Mouse (Mus musculus) C2C12 (cell line): ENCODE results near the gene Gp1ba.

Experiments
- CTCF ChIP-seq: IDR thresholded peaks from one replicate; pipeline ENCODE4 v1.5.1; 2011; ENCODE audit not compliant: control insufficient read depth, insufficient read depth, insufficient read length
- FOSL1 ChIP-seq: IDR thresholded peaks from one replicate; pipeline ENCODE4 v1.8.0; 2011; ENCODE audit warnings: mild to moderate bottlenecking, low read length; ENCODE audit not compliant: poor library complexity, insufficient read depth, severe bottlenecking
- MYOD1 ChIP-seq: IDR thresholded peaks from one replicate; pipeline ENCODE4 v1.6.1; 2011; ENCODE audit warnings: low read depth; ENCODE audit not compliant: control insufficient read depth, insufficient read length
- USF1 ChIP-seq: IDR thresholded peaks from one replicate; pipeline ENCODE4 v1.6.1; 2011; ENCODE audit warnings: low read depth, mild to moderate bottlenecking, control low read depth, moderate library complexity

GRCm38 (mm10) chr11:70648512-70648911, 9.6 kb downstream of the Gp1ba start:
- TF ChIP-seq CTCF, result no peak
- no peak for TF ChIP-seq MYOD1
- TF ChIP-seq USF1, result no peak
- TF ChIP-seq FOSL1, result no peak
